ENCODE assay signal across 8 mouse cellular contexts in genomic region chr6:21949771-21950448, GRCm38 (mm10). TPM values are rescaled to one million over a fixed set of nuclear protein-coding genes. Genes with fewer than 3 reads are reported as not detected.
A peak's percentile ranks its signal among the peaks of the same experiment; 100 is the strongest.
DNase-seq lines count a peak whose midpoint lies in the region; ATAC-seq lines count a peak whose summit lies in the region.

No protein-coding gene starts in this region.

- no peaks in the 10 kb centered on the region for H3K27me3 ChIP-seq in hindbrain, embryonic 14.5 days (ENCODE audit: control insufficient read depth, insufficient read depth, low read length)

- H3K9me3 ChIP-seq in hindbrain, embryonic 14.5 days (ENCODE audit: control insufficient read depth, low read length) = no peaks in the 10 kb centered on the region

- peak; percentile 96 for ATAC-seq in hindbrain, embryonic 14.5 days (ENCODE audit: low FRiP score)

- peak overlapping the region; percentile 69 for H3K4me3 ChIP-seq in hindbrain, embryonic 14.5 days (replicated peaks; ENCODE audit: low read length)

- H3K36me3 ChIP-seq in hindbrain, embryonic 14.5 days (replicated peaks; ENCODE audit: control insufficient read depth, insufficient read depth) = peaks cover 26% of the 10 kb centered on the region

- H3K4me2 ChIP-seq in hindbrain, embryonic 14.5 days (replicated peaks) = peak overlapping the region; percentile 66

- H3K4me1 ChIP-seq in hindbrain, embryonic 14.5 days (replicated peaks; ENCODE audit: control insufficient read depth, insufficient read depth, low read length) = peaks cover 8% of the 10 kb centered on the region; the same call in 1 of the 2 replicates

- WGBS in hindbrain, embryonic 14.5 days = 1% methylated on average over 67 of the region's 68 CpGs

- H3K27ac ChIP-seq in hindbrain, embryonic 14.5 days = peak overlapping the region; percentile 100

- DNase-seq in NIH3T3 (ENCODE audit: low read depth) = peak; percentile 99
- peak; percentile 99 for DNase-seq in cerebellum, postnatal 10 days
- peak; percentile 94 to 97 for DNase-seq in frontal cortex, postnatal 14 days (ENCODE audit: low spot score in 2 of 2)
- peak; percentile 97 for DNase-seq in hindbrain, embryonic 14.5 days (ENCODE audit: low spot score)
- DNase-seq in layer of hippocampus, postnatal 36 days = peak; percentile 96 to 97
- DNase-seq in lung, postnatal 36 days = peak; percentile 99
- DNase-seq in retina, postnatal 1 day = peak; percentile 97
- peak; percentile 94 to 96 for DNase-seq in urinary bladder, adult 18-20 months (ENCODE audit: low spot score in 2 of 2)

- H3K9ac ChIP-seq in hindbrain, embryonic 14.5 days = peak overlapping the region; percentile 87

RNA-seq across cellular contexts. Expression of gene Ing3, which starts 0.5 kb away (rescaled TPM):
- polyA plus RNA-seq in hindbrain, embryonic 14.5 days (2014; fragmentation: Nextera tagmentation; extraction: Ambion mirVana) = 36.8 and 40.4 TPM in 2 replicates
- total RNA-seq in layer of hippocampus, postnatal 36 days (2021) = 10 to 100 TPM; 29.3 to 31.8 TPM

RNA-seq across cellular contexts. Expression of gene Cped1, which starts 35.8 kb away (rescaled TPM):
- polyA plus RNA-seq in hindbrain, embryonic 14.5 days (2014; fragmentation: Nextera tagmentation; extraction: Ambion mirVana) = 5.0 and 5.4 TPM in 2 replicates
- total RNA-seq in layer of hippocampus, postnatal 36 days (2021) = 1 to 10 TPM; 1.7 to 2.1 TPM

Comparison
In these comparisons a context has a peak if more than half of its experiments do, and no peak if none do; other contexts are left out.
1. Peak in every context shown above with its lines: DNase-seq, ATAC-seq, H3K4me3 ChIP-seq and H3K27ac ChIP-seq.